Mouse (Mus musculus) neural tube, embryonic 12.5 days (tissue): ENCODE measurements at regions not wholly inside any gene's neighbourhood (a gene's known extent, or its start where the extent isn't known, plus 50 kb on each side); places are given as distances from the start of the nearest gene placed in this dataset.

Experiments
- ATAC-seq: fragments of 200-750 bp; cut with Nextera tagmentation; 2 replicates; pipeline ENCODE4 v1.8.0; 2017; ENCODE audit warnings: low read depth, mild to moderate bottlenecking, moderate TSS enrichment, moderate library complexity; ENCODE audit not compliant: low FRiP score
- H3K27ac ChIP-seq: fragments of 300-500 bp; sonication (generic); 2 replicates; pipeline ENCODE4 v1.5.1; 2016
- H3K27me3 ChIP-seq: fragments of 300-500 bp; sonication (generic); replicated peaks from 2 replicates; pipeline ENCODE4 v1.6.1; 2016; ENCODE audit warnings: mild to moderate bottlenecking
- H3K36me3 ChIP-seq: fragments of 300-500 bp; sonication (generic); 2 replicates; pipeline ENCODE4 v1.6.1; 2016; ENCODE audit warnings: mild to moderate bottlenecking
- H3K4me1 ChIP-seq: fragments of 300-500 bp; sonication (generic); 2 replicates; pipeline ENCODE4 v1.6.1; 2016
- H3K4me2 ChIP-seq: fragments of 300-500 bp; sonication (generic); replicated peaks from 2 replicates; pipeline ENCODE4 v1.6.1; 2016; ENCODE audit warnings: mild to moderate bottlenecking
- H3K4me3 ChIP-seq: fragments of 300-500 bp; sonication (generic); 2 replicates; pipeline ENCODE4 v1.5.1; 2016
- H3K9ac ChIP-seq: fragments of 300-500 bp; sonication (generic); 2 replicates; pipeline ENCODE4 v1.6.1; 2016; ENCODE audit warnings: mild to moderate bottlenecking
- H3K9me3 ChIP-seq: fragments of 300-500 bp; sonication (generic); 2 replicates; pipeline ENCODE4 v1.6.1; 2016; ENCODE audit warnings: mild to moderate bottlenecking
- WGBS: fragments of 180-500 bp; shearing (Covaris S2); methylation state at CpG from one replicate; pipeline ENCODE4 v1.1.7; 2016; 5-methylcytosine and 5-hydroxymethylcytosine counted together

- Histone ChIP-seq H3K9ac (no peak overlapping the region), H3K4me2 (no peak overlapping the region), H3K36me3 (no peaks in the 10 kb centered on the region), H3K4me3 (no peak overlapping the region), H3K4me1 (no peaks in the 10 kb centered on the region), H3K9me3 (no peaks in the 10 kb centered on the region), H3K27me3 (no peaks in the 10 kb centered on the region), H3K27ac (no peak overlapping the region)
- 68% methylated on average over 4 of the region's 4 CpGs for WGBS
- ATAC-seq, result no peak
Observed at GRCm38 (mm10) chr10:17075147-17075546, 647.9 kb upstream of the Cited2 start.

- no peaks in the 10 kb centered on the region for H3K9me3 ChIP-seq
- H3K4me1 ChIP-seq, result no peaks in the 10 kb centered on the region
- H3K27me3 ChIP-seq, result no peaks in the 10 kb centered on the region
- H3K27ac ChIP-seq, result no peak overlapping the region
- no peak for ATAC-seq
- H3K36me3 ChIP-seq, result no peaks in the 10 kb centered on the region
- H3K9ac ChIP-seq, result no peak overlapping the region
- no peak overlapping the region for H3K4me3 ChIP-seq
- no peak overlapping the region for H3K4me2 ChIP-seq
- 21% methylated on average over 2 of the region's 2 CpGs for whole genome bisulfite sequencing
Observed at GRCm38 (mm10) chr10:17075576-17075975, 647.4 kb upstream of the Cited2 start.

- no peak for ATAC-seq
Observed at GRCm38 (mm10) chr10:17076186-17076585, 646.8 kb upstream of the Cited2 start.

GRCm38 (mm10) chr10:17077580-17077979 is 645.4 kb upstream of the Cited2 start:
- WGBS, result 89% methylated on average over 2 of the region's 2 CpGs
- Histone ChIP-seq H3K9ac (no peak overlapping the region), H3K9me3 (no peaks in the 10 kb centered on the region), H3K36me3 (no peaks in the 10 kb centered on the region), H3K4me3 (no peak overlapping the region), H3K4me2 (no peak overlapping the region), H3K4me1 (no peaks in the 10 kb centered on the region), H3K27me3 (no peaks in the 10 kb centered on the region), H3K27ac (no peak overlapping the region)
- ATAC-seq, result no peak

More at GRCm38 (mm10) chr10:17076186-17076585, 646.8 kb upstream of the Cited2 start:
- H3K36me3 ChIP-seq, result no peaks in the 10 kb centered on the region
- H3K4me2 ChIP-seq, result no peak overlapping the region
- no peaks in the 10 kb centered on the region for H3K27me3 ChIP-seq
- H3K9ac ChIP-seq, result no peak overlapping the region
- H3K4me1 ChIP-seq, result no peaks in the 10 kb centered on the region
- no peak overlapping the region for H3K4me3 ChIP-seq
- no peaks in the 10 kb centered on the region for H3K9me3 ChIP-seq
- WGBS, result 76% methylated on average over 4 of the region's 4 CpGs
- no peak overlapping the region for H3K27ac ChIP-seq

GRCm38 (mm10) chr10:17080818-17081217 is 642.2 kb upstream of the Cited2 start:
- no peak overlapping the region for H3K4me2 ChIP-seq
- H3K36me3 ChIP-seq, result no peaks in the 10 kb centered on the region
- H3K27ac ChIP-seq, result no peak overlapping the region
- no peaks in the 10 kb centered on the region for H3K27me3 ChIP-seq
- 76% methylated on average over 5 of the region's 5 CpGs for WGBS
- no peaks in the 10 kb centered on the region for H3K9me3 ChIP-seq
- no peak overlapping the region for H3K4me3 ChIP-seq
- no peaks in the 10 kb centered on the region for H3K4me1 ChIP-seq
- no peak for ATAC-seq
- no peak overlapping the region for H3K9ac ChIP-seq

- Histone ChIP-seq H3K27ac (no peak overlapping the region), H3K4me1 (no peaks in the 10 kb centered on the region), H3K27me3 (no peaks in the 10 kb centered on the region), H3K4me3 (no peak overlapping the region), H3K9ac (no peak overlapping the region), H3K36me3 (no peaks in the 10 kb centered on the region), H3K4me2 (no peak overlapping the region), H3K9me3 (no peaks in the 10 kb centered on the region)
- 88% methylated on average over 4 of the region's 4 CpGs for WGBS
- ATAC-seq, result no peak
Observed at GRCm38 (mm10) chr10:17082926-17083325, 640.1 kb upstream of the Cited2 start.

GRCm38 (mm10) chr10:17102065-17102464 is 621.0 kb upstream of the Cited2 start:
- Histone ChIP-seq H3K4me3 (no peak overlapping the region), H3K27me3 (no peaks in the 10 kb centered on the region), H3K36me3 (no peaks in the 10 kb centered on the region), H3K9ac (no peak overlapping the region), H3K4me2 (no peak overlapping the region), H3K27ac (no peak overlapping the region), H3K9me3 (no peaks in the 10 kb centered on the region), H3K4me1 (no peaks in the 10 kb centered on the region; the same call in 1 of the 2 replicates)
- ATAC-seq, result no peak
- WGBS, result 6% methylated on average over 1 of the region's 1 CpGs

- Histone ChIP-seq H3K27me3 (no peaks in the 10 kb centered on the region), H3K36me3 (no peaks in the 10 kb centered on the region), H3K27ac (no peak overlapping the region), H3K9ac (no peak overlapping the region), H3K4me2 (no peak overlapping the region), H3K4me3 (no peak overlapping the region), H3K4me1 (no peaks in the 10 kb centered on the region; the same call in 1 of the 2 replicates), H3K9me3 (no peaks in the 10 kb centered on the region)
- no peak for ATAC-seq
- WGBS, result 86% methylated on average over 2 of the region's 2 CpGs
Observed at GRCm38 (mm10) chr10:17103416-17103815, 619.6 kb upstream of the Cited2 start.

GRCm38 (mm10) chr10:17106831-17107230 is 616.2 kb upstream of the Cited2 start:
- Histone ChIP-seq H3K4me2 (no peak overlapping the region), H3K27ac (no peak overlapping the region), H3K9ac (no peak overlapping the region), H3K4me3 (no peak overlapping the region), H3K27me3 (no peaks in the 10 kb centered on the region), H3K9me3 (no peaks in the 10 kb centered on the region), H3K36me3 (no peaks in the 10 kb centered on the region), H3K4me1 (no peaks in the 10 kb centered on the region; the same call in 1 of the 2 replicates)
- no peak for ATAC-seq
- WGBS, result 100% methylated on average over 1 of the region's 1 CpGs

- Histone ChIP-seq H3K4me2 (no peak overlapping the region), H3K36me3 (no peaks in the 10 kb centered on the region), H3K9me3 (no peaks in the 10 kb centered on the region), H3K27ac (no peak overlapping the region), H3K27me3 (no peaks in the 10 kb centered on the region), H3K9ac (no peak overlapping the region), H3K4me1 (no peaks in the 10 kb centered on the region), H3K4me3 (no peak overlapping the region)
- ATAC-seq, result no peak
- 83% methylated on average over 2 of the region's 2 CpGs for WGBS
Observed at GRCm38 (mm10) chr10:17111071-17111470, 611.9 kb upstream of the Cited2 start.

- no peak overlapping the region for H3K4me2 ChIP-seq
- no peaks in the 10 kb centered on the region for H3K9me3 ChIP-seq
- no peak overlapping the region for H3K27ac ChIP-seq
- H3K4me3 ChIP-seq, result no peak overlapping the region
- H3K4me1 ChIP-seq, result no peaks in the 10 kb centered on the region
- no peak overlapping the region for H3K9ac ChIP-seq
- H3K27me3 ChIP-seq, result no peaks in the 10 kb centered on the region
- ATAC-seq, result no peak
- WGBS, result 90% methylated on average over 4 of the region's 4 CpGs
- no peaks in the 10 kb centered on the region for H3K36me3 ChIP-seq
Observed at GRCm38 (mm10) chr10:17114805-17115204, 608.2 kb upstream of the Cited2 start.

- H3K4me1 ChIP-seq, result no peaks in the 10 kb centered on the region
- no peak overlapping the region for H3K4me2 ChIP-seq
- no peak overlapping the region for H3K27ac ChIP-seq
- H3K36me3 ChIP-seq, result no peaks in the 10 kb centered on the region
- H3K9me3 ChIP-seq, result peaks cover 2% of the 10 kb centered on the region; the same call in 1 of the 2 replicates
- 89% methylated on average over 4 of the region's 4 CpGs for WGBS
- no peak overlapping the region for H3K9ac ChIP-seq
- no peak for ATAC-seq
- H3K27me3 ChIP-seq, result no peaks in the 10 kb centered on the region
- H3K4me3 ChIP-seq, result no peak overlapping the region
Observed at GRCm38 (mm10) chr10:17129391-17130163, 593.4 kb upstream of the Cited2 start.

- H3K27me3 ChIP-seq, result no peaks in the 10 kb centered on the region
- 91% methylated on average over 1 of the region's 1 CpGs for WGBS
- no peak for ATAC-seq
Observed at GRCm38 (mm10) chr10:17130661-17131060, 592.4 kb upstream of the Cited2 start.

More at GRCm38 (mm10) chr10:17130661-17131060, 592.4 kb upstream of the Cited2 start:
- Histone ChIP-seq H3K36me3 (no peaks in the 10 kb centered on the region), H3K4me1 (no peaks in the 10 kb centered on the region), H3K9me3 (no peaks in the 10 kb centered on the region), H3K4me2 (no peak overlapping the region), H3K27ac (no peak overlapping the region), H3K4me3 (no peak overlapping the region), H3K9ac (no peak overlapping the region)
